Mouse (Mus musculus) inflammation-experienced regulatory T-cells, adult 16 weeks (primary cell): ENCODE measurements around the gene Olfr994. TPM values are rescaled to one million over a fixed set of nuclear protein-coding genes. Genes with fewer than 3 reads are reported as not detected.

ENCODE experiments used
- polyA plus RNA-seq: library from polyadenylated mRNA; unstranded; fragments of 100-300 nt; shearing (Covaris generic); gene quantifications from one replicate; pipeline ENCODE4 v1.2.1, GENCODE M21; 2017

Gene Olfr994
- polyA plus RNA-seq = not detected

DNA sequence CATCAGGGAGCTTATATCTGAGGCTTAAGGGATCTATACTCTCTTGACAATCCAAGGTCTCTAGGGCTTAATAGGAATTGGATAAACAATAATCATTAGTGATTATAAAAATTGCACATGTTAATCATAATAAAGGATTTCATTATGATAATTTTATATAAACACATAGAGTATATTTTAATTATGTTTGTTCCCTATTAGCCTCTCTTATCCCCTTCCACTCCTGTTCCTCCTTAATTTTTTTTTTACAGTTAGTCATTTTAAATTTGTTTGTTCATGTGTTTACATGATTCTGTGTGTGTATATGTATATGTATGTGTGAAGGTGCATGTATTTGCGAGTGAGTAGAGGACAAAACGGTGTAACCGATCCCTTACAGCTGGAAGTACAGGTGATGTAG is at the start of gene Olfr994:
Olfr994 (minus strand) TSS at position 101 of the 400 bp plus-strand sequence.

DNA sequence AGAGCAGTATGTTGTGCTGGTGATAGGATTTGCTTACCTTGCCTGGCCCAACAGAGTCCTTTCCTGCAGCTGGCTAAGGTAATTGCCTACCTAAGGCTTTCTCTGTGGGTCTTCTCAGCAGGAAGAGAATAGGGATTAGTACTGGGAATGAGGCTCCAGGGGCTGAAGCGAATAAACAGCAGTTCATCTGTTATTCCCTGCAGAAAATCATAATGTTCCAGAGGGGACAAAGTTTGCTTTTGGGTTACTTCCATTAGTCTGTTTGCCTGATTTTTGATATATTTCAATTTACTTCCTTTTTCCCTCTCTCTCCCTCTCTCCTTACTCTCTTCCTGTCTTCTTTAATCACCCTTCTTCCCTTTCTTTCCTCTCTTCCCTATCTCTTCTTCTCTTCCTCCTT is 7.3 kb upstream of the Olfr994 start, which contains the start of gene Olfr995:
Olfr995 (minus strand) TSS at position 101 of the 400 bp plus-strand sequence.

DNA sequence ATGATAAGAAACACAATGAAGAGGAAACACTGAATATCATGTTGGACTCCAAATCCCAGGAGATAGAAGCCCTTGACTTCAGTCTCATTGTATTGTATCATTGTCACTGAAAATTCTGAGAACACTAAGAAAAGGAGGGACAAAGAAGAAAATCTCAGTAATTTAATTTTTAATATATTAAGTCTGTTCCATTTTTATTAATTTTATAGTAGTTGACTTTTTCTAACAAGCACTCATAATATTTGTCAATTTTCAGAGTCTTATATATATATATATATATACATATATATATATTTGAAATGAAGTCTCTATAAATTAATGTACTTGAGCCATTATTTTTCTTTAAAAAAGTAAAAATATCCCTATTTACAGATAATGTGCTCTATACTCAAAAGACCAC is 21.5 kb downstream of the Olfr994 start, which contains the start of gene Olfr993:
Olfr993 (minus strand) TSS at position 101 of the 400 bp plus-strand sequence.

DNA sequence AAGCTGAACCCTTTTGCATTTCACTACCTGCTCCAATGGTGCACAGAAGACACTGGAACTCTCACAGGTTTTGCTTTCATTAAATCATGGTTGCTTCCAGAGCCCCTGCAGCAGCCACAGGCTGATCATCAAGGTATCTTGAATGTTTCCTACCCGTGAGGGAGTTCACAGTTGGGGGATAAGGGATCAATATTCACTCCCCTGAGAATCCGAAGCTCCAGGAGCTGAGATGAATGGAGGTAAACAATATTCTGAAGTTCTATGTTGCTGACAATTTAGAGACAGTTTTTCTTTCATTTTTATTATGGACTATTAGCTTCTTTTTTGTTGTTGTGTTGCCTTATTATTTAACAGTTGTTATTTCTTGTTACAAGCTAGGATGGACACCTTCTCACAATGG is 26.9 kb downstream of the Olfr994 start, which contains the start of gene Olfr992:
Olfr992 (minus strand) TSS at position 101 of the 400 bp plus-strand sequence.

Other genes starting within 250 kb of the Olfr994 start
- gene Lrrc55, start 239.3 kb downstream of the Olfr994 start, polyA plus RNA-seq = 0.09 TPM
- gene Olfr987, start 97.1 kb downstream of the Olfr994 start, polyA plus RNA-seq = not detected
- gene Olfr988, start 73.2 kb downstream of the Olfr994 start, polyA plus RNA-seq = not detected
- not detected for gene Olfr992, start 27.0 kb downstream of the Olfr994 start, polyA plus RNA-seq
- not detected for gene Olfr993, start 21.6 kb downstream of the Olfr994 start, polyA plus RNA-seq
- gene Olfr995, start 7.2 kb upstream of the Olfr994 start, polyA plus RNA-seq = not detected
- gene 4833423E24Rik, start 82.6 kb upstream of the Olfr994 start, polyA plus RNA-seq = not detected
- not detected for gene Olfr996, start 142.8 kb upstream of the Olfr994 start, polyA plus RNA-seq
- not detected for gene Olfr998, start 152.5 kb upstream of the Olfr994 start, polyA plus RNA-seq
- not detected for gene Olfr1000, start 175.5 kb upstream of the Olfr994 start, polyA plus RNA-seq
- gene Olfr1002, start 214.3 kb upstream of the Olfr994 start, polyA plus RNA-seq = not detected
- not detected for gene Olfr154, start 228.0 kb upstream of the Olfr994 start, polyA plus RNA-seq
- gene Olfr1006, start 242.3 kb upstream of the Olfr994 start, polyA plus RNA-seq = not detected